Mouse (Mus musculus) layer of hippocampus, adult 8-10 months (tissue): ENCODE results near the gene Nacc1. TPM values are rescaled to one million over a fixed set of nuclear protein-coding genes. Genes with fewer than 3 reads are reported as not detected.

Experiments
- DNase-seq, 2 experiments: peaks; one replicate each; pipeline ENCODE4 v3.0.0; 2022; ENCODE audit warnings: low spot score in 2 of 2
- total RNA-seq, 4 experiments: library from RNA; stranded (reverse); gene quantifications; 2 replicates each; pipeline ENCODE4 v1.2.4; 2022

Gene Nacc1
- total RNA-seq, 4 experiments from 2014 or later = 86.2 to 91.2 (median 87.6) TPM

- DNase-seq = no peak
These were observed 28.3 kb upstream of the Nacc1 start for GRCm38 (mm10) chr8:84715893-84716468.

DNA sequence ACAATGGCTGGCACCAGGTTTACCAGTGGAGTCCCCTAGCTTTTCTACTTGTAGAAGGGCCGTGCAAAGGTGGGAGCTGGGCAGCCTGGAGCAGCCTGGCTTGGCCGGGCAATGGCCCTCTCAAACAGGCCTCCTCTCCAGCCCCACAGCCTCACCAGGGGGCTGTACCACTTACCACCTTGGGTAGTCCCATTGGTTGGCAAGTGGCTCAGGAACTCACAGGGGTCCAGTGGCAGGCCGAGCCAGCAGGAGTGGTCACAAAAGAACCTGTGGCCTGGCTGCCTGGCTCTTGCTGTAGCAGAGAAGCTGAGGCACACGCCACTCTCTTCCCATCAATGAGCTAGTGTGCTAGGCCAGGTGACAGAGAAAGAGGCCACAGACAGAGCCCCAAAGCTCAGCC lies 26.5 kb upstream of the Nacc1 start:
- DNase-seq = no peak

DNA sequence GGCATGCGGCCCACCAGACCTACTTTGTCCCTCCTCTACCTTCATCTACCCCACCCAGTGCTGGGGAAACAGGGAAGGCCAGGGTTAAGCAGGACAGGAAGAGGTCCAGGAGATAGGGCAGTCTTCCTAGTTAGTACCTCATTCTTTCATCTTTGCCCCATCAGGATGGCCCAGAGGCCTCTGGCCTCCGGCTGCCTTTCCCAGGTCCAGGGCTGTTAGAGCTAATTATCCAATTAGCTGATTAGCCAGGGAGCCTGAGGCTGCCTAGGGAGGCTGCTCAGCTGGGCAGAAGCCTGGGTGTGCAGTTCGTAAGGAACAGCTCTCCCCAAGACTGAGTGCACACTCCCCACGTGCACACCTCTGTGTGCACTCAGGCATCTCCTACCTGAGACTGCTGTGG lies 25.7 kb upstream of the Nacc1 start:
- DNase-seq = no peak

GRCm38 (mm10) chr8:84712759-84713120 lies 25.1 kb upstream of the Nacc1 start:
- no peak for DNase-seq

DNA sequence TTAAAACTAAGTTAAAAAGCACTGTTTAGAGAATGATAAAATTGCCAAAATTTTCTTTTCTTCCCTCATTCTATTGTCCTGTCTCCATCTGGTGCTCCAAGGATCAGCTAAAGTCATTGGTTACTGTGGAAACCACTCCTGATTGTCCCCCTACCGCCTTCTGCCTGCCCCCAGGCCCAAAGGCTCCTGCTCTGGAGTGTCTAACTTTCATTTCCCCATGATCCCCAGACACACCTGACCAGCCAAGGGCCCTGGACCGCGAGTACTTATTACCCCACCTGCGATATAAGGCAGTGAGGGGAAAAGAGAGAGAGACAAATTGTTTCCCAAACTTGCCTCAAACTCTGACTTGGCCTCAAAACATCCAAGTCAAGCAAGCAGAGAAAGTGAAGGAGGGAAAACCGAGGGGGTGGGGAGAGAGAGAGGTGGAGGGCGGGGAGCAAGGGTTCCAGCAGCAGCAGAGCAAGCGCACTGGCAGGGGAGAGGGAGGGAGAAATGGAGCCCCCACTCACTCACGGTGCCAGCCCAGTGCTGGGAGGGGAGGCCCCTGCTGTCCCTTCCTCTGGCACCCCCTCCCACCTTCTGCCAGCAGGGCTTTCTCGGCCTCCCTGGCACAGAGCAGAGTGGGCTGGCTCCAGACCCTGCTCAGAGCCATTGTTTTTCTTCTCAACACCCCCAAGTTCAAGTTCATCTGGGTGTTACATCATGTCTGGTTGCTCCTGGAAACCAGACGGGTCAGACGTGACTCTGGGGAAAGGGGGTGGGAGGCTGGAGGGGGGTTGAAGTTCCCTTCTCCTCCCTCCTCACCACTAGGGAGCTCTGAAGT lies 24.5 kb upstream of the Nacc1 start:
- peak in 1 of 2 experiments; percentile 65 for DNase-seq

DNA sequence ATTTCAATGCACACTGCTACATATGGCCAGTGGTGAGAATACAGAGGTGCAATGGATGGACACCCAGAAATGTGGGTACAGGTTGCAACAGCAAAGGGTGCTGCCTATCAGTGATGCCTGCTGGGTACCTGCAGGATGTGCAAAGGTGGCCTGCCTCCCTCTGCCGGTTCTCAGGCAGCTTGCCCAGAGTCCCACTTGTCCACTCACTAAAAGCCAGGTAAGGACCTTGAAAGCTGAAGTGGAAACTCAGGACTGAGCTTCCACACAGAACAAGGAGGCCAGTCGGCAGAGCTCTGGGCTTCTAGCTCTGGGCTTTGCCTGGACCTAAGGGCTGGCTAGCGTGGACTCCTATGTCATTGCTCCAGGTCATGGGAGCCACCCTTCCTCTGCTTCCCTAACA lies 23.6 kb upstream of the Nacc1 start:
- no peak for DNase-seq

DNA sequence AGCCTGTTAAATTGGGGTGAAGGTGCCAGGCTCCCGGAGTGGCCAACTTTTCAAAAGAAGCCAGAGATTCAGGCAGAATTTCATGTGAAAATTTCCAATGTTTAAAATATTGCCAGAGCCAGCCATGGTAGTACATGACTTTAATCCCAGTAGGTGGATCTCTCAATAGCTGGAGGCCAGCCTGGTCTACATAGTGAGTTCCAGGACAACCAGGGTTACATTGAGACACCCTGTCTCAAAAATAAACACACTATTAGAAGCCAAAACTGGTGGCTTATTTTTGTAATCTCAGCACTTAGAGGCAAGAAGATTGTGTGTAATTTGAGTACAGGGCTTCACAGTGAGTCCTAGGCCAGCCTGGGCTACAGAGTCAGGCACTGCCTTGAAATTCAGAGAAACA lies 22.3 kb upstream of the Nacc1 start:
- no peak for DNase-seq

GRCm38 (mm10) chr8:84708774-84709475 lies 21.3 kb upstream of the Nacc1 start:
- DNase-seq = peak; percentile 84 to 90

- no peak for DNase-seq
These were observed 20.4 kb upstream of the Nacc1 start for GRCm38 (mm10) chr8:84708071-84708541.

- DNase-seq = no peak
These were observed 19.7 kb upstream of the Nacc1 start for GRCm38 (mm10) chr8:84707267-84707883.

DNA sequence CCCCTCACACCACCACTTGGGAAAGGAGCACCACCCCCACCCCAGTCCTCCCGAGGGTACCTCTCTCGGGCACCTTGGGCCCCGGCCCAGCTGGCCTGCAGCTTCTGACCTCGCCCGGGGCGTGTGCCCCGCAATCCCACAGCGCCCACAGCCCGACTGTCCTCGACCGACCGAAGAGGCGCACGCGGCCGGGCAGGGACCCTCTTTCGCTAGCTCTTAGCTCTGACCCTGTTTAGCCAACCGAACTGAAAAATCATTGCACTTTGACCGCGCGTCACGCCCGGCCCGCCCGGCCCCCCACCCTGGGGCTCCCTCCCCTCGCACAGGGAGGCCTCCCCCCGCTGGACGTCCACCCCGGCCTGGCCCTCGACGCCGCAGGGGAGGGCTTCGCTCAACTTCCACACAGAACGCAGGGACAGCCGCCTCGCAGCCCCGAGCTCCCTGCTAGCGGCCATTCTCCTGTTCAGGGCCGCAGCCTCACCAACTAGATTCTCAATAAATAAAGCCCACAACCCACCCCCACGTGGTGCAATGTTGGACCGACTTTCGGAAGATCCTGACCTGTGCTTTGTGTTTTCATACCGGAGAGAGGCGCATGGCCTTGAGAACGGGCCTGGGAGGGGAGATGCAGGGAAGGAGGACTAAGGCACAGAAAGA lies 19.1 kb upstream of the Nacc1 start:
- no peak for DNase-seq

- no peak for DNase-seq
These were observed 18.3 kb upstream of the Nacc1 start for GRCm38 (mm10) chr8:84705960-84706359.

GRCm38 (mm10) chr8:84704867-84705831 lies 17.5 kb upstream of the Nacc1 start:
- DNase-seq = no peak

DNA sequence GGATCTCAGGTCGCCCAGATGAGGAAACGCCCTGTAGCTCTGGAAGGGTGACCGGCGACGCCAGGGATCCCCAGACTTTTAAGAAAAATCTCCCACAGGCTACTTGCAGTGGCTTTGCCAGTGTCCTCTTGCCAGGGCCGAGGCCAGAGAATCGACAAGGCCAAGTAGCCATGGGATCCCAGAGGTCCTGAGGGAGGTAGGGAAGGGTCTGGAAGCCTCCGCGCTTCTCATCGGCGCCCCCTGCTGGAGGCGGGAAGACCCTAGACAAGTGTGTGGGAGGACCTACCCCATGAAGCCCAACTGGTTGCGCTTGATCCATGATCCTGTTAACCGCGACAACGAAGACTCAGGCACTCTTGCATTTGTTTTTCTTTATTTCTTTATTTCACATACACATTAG lies 16.7 kb upstream of the Nacc1 start:
- peak in 1 of 2 experiments; percentile 75 for DNase-seq

DNA sequence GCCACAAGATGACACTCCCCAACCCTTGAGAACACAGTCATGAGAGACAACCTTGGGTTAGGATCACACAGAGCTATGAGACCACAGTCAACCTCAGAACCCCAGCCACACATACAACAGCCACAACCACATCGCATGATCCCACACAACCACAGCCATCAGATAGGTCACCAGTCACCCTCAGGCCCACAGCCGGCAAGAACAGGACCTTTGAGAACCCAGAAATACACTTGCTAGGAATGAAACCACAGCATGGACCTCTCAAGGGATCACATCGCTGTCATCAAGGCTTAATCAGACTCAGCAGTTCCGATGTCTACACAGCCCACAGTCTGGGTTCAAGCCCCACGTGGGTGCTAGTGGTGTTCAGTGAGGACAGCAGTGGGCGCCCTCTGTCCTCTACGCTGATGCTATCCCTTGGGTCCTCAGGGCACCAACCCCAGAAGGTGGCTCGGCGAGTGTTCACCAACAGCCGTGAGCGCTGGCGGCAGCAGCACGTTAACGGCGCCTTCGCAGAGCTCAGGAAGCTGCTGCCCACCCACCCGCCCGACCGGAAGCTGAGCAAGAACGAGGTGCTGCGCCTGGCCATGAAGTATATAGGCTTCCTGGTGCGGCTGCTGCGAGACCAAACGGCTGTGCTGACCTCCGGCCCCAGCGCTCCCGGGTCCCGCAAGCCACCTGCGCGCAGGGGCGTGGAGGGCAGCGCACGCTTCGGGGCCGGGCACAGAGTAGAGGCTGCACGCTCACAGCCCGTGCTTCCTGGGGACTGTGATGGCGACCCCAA lies 16.0 kb upstream of the Nacc1 start:
- DNase-seq = no peak

GRCm38 (mm10) chr8:84702963-84703465 lies 15.4 kb upstream of the Nacc1 start:
- peak in 1 of 2 experiments; percentile 9 for DNase-seq

GRCm38 (mm10) chr8:84702561-84702960 lies 14.9 kb upstream of the Nacc1 start:
- DNase-seq = no peak

GRCm38 (mm10) chr8:84700941-84701911 lies 13.6 kb upstream of the Nacc1 start, which contains the start of gene Lyl1:
Gene Lyl1, plus strand, starts transcription at chr8:84701457.
- DNase-seq = no peak
